Mouse (Mus musculus) forebrain, embryonic 16.5 days (tissue): ENCODE data around the gene Setd7. TPM values are rescaled to one million over a fixed set of nuclear protein-coding genes. Genes with fewer than 3 reads are reported as not detected.

ENCODE experiments used
- ATAC-seq: fragments of 200-750 bp; cut with Nextera tagmentation; 2 replicates; pipeline ENCODE4 v1.8.0; 2017; ENCODE audit warnings: mild to moderate bottlenecking, moderate library complexity
- H3K27ac ChIP-seq: fragments of 300-500 bp; sonication (generic); 2 replicates; pipeline ENCODE4 v1.5.1; 2014; ENCODE audit warnings: low read length, control low read depth
- H3K27me3 ChIP-seq: fragments of 300-500 bp; sonication (generic); replicated peaks from 2 replicates; pipeline ENCODE4 v1.6.1; 2014; ENCODE audit warnings: low read length; ENCODE audit not compliant: control insufficient read depth, insufficient read depth
- H3K36me3 ChIP-seq: fragments of 300-500 bp; sonication (generic); 2 replicates; pipeline ENCODE4 v1.6.1; 2014; ENCODE audit not compliant: control insufficient read depth, insufficient read depth
- H3K4me1 ChIP-seq: fragments of 300-500 bp; sonication (generic); replicated peaks from 2 replicates; pipeline ENCODE4 v1.6.1; 2014; ENCODE audit warnings: low read length; ENCODE audit not compliant: control insufficient read depth, insufficient read depth
- H3K4me2 ChIP-seq: fragments of 300-500 bp; sonication (generic); 2 replicates; pipeline ENCODE4 v1.6.1; 2014; ENCODE audit warnings: mild to moderate bottlenecking, low read length, control low read depth
- H3K4me3 ChIP-seq: fragments of 300-500 bp; sonication (generic); replicated peaks from 2 replicates; pipeline ENCODE4 v1.5.1; 2014; ENCODE audit warnings: mild to moderate bottlenecking, low read length, control low read depth
- H3K9ac ChIP-seq: fragments of 300-500 bp; sonication (generic); replicated peaks from 2 replicates; pipeline ENCODE4 v1.6.1; 2014; ENCODE audit warnings: low read depth, low read length, control low read depth
- H3K9me3 ChIP-seq: fragments of 300-500 bp; sonication (generic); 2 replicates; pipeline ENCODE4 v1.6.1; 2016; ENCODE audit warnings: low read length; ENCODE audit not compliant: control insufficient read depth
- WGBS: fragments of 180-500 bp; shearing (Covaris S2); extraction: QIAGEN DNeasy Blood & Tissue Kit; methylation state at CpG from one replicate; pipeline ENCODE4 v1.1.7; 2014; 5-methylcytosine and 5-hydroxymethylcytosine counted together
- polyA plus RNA-seq: library from polyadenylated mRNA; unstranded; fragments of >200 nt; fragmentation: Nextera tagmentation; extraction: Ambion mirVana; gene quantifications from 2 replicates; pipeline ENCODE4 v1.2.1, GENCODE M21; 2015

The Setd7 gene
- polyA plus RNA-seq, 1 experiment from 2014 or later, result 4.5 TPM

DNA sequence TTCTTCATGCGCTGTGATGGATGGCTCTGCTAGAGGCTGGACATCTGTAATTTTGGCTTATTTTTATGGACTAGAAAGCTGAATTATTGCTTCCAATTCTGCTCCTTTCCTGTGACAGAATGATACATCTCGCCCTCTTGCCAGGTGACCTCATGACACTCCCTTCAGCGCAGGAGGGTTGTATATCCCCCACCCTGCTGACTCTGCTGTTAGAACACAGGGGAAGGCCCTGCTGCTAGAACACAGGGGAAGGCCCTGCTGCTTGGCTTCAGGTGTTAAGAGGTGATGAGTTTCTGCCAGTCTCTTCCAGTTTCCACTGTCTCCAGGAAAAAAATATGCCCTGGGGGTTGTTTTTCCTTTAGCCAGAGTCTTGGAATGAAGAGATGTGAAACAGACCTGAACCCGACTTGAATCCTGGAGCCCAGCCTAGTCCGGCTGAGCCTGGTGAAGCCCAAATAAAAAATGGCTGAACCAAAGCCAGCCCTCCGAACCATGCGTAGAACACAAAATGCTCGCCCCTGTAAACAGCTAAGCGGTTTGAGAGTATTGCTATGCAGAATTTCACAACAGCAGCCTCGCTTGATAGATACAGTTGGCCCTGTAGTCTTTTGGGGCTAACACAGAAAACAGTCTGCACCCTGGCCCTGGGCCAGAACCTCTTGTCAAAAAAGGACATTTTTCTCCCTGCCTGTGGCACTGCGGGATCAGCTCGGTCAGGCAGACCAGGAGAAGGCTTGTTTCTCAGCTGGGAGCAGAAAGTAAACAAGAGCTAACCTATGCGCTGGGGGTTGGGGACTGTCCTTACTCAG lies 29.0 kb downstream of the Setd7 start:
- 53% methylated on average over 13 of the region's 13 CpGs for WGBS
- peaks cover 9% of the 10 kb centered on the region for H3K4me1 ChIP-seq

DNA sequence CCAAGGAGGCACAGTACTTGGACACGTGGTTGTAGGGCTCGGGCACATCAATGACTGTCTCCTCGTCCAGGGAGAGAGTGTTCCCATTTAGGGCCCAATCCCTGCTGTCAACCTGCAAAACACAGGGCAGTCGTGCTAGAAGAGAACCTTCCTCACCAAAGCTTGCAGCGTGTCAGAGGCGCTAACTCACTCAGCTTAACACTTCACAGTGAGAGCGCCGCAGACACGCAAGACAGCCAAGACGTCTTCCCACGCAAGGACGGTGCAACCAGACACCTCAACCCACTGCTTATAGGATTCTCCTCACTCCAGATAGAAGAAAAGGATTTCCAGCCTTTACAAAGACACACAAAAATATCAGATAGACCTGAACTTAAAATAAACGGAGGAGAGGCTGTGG lies 33.8 kb downstream of the Setd7 start:
- no peak overlapping the region for H3K4me2 ChIP-seq
- no peak overlapping the region for H3K4me3 ChIP-seq
- no peaks in the 10 kb centered on the region for H3K9me3 ChIP-seq
- WGBS, result 93% methylated on average over 13 of the region's 13 CpGs
- no peak overlapping the region for H3K9ac ChIP-seq
- H3K27me3 ChIP-seq, result no peaks in the 10 kb centered on the region
- H3K36me3 ChIP-seq, result peaks cover 44% of the 10 kb centered on the region
- H3K27ac ChIP-seq, result no peak overlapping the region
- no peak for ATAC-seq
- H3K4me1 ChIP-seq, result peaks cover 4% of the 10 kb centered on the region

More for the DNA sequence above, 29.0 kb downstream of the Setd7 start:
- peak; percentile 71 for ATAC-seq
- Histone ChIP-seq H3K4me3 (no peak overlapping the region), H3K4me2 (no peak overlapping the region), H3K27ac (peak overlapping the region; percentile 65), H3K9me3 (no peaks in the 10 kb centered on the region), H3K27me3 (no peaks in the 10 kb centered on the region), H3K36me3 (peaks cover 33% of the 10 kb centered on the region), H3K9ac (no peak overlapping the region; the same call in 1 of the 2 replicates)

DNA sequence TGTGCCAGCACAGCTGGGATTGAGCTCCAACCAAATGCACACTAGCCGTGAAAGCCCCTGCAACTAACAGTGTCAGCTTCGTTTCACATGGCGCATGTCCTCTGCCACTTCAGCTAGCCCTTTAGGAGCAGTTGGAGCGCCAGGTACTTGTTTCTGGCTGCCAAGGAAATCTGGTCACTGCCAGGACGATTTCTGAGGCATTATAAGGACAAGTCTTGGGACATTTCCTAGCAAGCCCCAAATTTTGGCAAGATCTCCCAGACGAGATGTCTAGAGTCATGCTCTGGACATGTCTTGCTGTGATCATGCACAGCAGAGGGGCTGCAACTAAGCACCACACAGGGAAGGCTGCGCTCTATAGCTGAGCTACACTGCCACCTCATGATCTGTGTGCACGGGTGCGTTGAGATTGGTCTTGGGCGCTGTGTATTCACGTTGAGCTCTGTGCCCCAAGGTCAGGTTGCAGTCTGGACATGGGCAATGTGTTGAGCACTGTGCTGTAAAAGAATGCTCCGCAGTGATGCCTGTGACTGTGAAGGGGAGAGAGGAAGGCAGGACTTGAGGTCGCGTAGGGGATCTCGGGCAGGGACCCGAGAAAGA lies 35.4 kb downstream of the Setd7 start:
- Histone ChIP-seq H3K4me2 (no peak overlapping the region), H3K27ac (no peak overlapping the region), H3K27me3 (no peaks in the 10 kb centered on the region), H3K36me3 (peaks cover 43% of the 10 kb centered on the region), H3K4me1 (no peaks in the 10 kb centered on the region), H3K9ac (no peak overlapping the region), H3K9me3 (no peaks in the 10 kb centered on the region), H3K4me3 (no peak overlapping the region)
- WGBS, result 87% methylated on average over 16 of the region's 16 CpGs
- no peak for ATAC-seq

DNA sequence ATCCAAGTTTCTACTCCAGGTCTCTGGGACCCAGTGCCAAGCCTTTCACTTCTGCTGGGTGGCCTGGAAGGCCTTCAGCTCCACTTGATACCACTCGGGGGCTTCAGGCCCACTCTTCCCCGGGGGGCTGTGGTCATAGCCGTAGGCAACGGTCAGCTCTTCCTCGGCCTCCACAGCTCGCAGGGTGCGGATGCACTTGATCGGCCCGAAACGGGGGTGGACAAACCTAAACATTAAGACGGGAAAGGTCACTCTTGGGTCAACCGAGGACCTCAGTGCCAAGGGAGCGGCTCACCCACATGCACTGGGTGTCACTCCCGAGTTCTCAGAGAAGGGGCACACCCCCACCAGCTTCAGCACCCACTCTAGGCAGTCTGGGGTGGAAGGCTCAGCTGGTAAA lies 39.4 kb downstream of the Setd7 start:
- no peaks in the 10 kb centered on the region for H3K4me1 ChIP-seq
- H3K27ac ChIP-seq, result no peak overlapping the region
- H3K9ac ChIP-seq, result no peak overlapping the region
- peaks cover 40% of the 10 kb centered on the region for H3K36me3 ChIP-seq
- H3K4me3 ChIP-seq, result no peak overlapping the region
- ATAC-seq, result no peak
- 95% methylated on average over 14 of the region's 14 CpGs for WGBS
- no peaks in the 10 kb centered on the region for H3K9me3 ChIP-seq
- H3K4me2 ChIP-seq, result no peak overlapping the region
- no peaks in the 10 kb centered on the region for H3K27me3 ChIP-seq

DNA sequence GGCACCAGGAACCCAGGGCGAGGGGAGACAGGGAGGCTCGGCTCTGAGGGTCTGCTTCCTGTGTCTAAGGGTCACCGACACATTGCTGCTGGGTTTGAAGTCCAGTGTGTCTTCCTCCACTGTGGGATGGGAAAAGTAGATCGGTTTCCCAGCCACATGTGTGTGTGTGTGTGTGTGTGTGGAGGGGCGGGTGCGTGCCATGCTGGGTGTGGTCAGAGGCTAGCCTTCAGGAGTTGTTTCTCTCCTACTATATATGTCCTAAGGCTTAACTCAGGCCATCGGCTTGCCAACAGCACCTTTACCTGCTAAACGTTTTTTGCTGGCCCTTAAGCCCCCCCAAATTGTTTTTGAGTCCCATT lies 41.9 kb downstream of the Setd7 start:
- Histone ChIP-seq H3K27me3 (no peaks in the 10 kb centered on the region), H3K36me3 (peaks cover 25% of the 10 kb centered on the region), H3K27ac (no peak overlapping the region), H3K4me3 (no peak overlapping the region), H3K9me3 (no peaks in the 10 kb centered on the region), H3K4me1 (no peaks in the 10 kb centered on the region), H3K4me2 (no peak overlapping the region), H3K9ac (no peak overlapping the region)
- no peak for ATAC-seq
- WGBS, result 56% methylated on average over 6 of the region's 8 CpGs

DNA sequence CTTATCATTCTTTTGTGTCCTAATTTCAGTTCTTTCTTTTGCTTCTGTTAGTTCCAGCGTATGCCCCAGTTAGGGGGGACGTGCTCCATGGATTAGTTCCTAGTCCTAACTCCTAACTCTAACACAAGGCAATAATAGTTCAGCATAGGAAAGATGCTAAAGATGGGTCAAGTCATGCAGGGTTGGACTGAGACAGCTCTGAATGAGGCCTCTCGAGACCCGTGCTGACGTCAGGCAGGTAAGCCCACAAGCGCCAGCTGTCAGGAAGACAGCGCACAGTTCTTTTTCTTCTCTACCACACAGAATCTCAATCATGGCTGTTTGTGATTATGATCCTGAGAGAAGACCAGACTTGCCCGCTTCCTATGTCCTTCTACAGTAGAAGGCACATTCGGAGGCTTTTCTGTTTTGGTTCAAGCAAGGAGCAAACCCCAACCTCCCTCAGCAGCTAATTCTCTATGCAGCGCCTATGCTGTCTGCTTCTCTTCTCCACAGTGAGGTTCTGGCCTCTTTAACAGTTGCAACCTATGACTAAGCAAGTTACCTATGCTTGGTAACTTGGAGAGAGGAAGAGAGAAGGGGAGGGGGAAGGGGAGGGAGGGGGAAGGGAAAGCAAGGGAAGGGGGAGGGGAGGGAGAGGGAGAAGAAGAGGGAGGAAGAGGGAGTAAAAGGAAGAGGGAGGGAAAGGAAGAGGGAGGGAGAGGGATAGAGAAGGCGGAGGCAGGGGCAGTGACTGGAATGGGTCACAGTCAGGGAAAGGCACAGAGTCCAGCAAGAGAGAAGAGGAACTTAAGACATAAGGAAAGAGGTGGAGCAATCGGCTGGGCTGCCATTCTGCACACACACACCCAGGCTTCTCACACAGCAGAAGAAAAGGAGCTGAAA lies 42.6 kb downstream of the Setd7 start:
- Histone ChIP-seq H3K9me3 (no peaks in the 10 kb centered on the region), H3K27me3 (no peaks in the 10 kb centered on the region), H3K4me1 (no peaks in the 10 kb centered on the region), H3K9ac (no peak overlapping the region), H3K4me3 (no peak overlapping the region), H3K27ac (no peak overlapping the region), H3K4me2 (no peak overlapping the region), H3K36me3 (peaks cover 20% of the 10 kb centered on the region)
- no peak for ATAC-seq
- WGBS, result 78% methylated on average over 12 of the region's 12 CpGs

DNA sequence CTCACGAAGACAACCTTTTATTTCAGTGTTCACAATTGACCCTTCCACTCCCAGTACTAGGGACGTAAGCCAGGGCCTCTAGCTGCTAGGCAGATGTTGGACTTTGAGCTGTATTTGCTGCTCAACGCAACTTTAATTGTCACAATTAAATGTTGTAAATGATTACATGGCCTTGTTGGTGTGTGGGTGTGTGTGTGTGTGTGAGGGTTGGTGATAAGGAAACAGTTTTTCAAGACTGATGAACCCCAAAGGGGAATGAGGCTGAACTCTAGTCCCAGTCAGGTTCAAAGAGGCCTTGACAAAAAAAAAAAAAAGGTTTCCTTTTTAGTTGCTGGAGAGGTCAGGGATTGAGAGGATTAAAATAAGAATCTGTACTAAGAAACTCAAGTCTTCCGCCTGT lies 43.2 kb downstream of the Setd7 start:
- Histone ChIP-seq H3K27me3 (no peaks in the 10 kb centered on the region), H3K4me1 (no peaks in the 10 kb centered on the region), H3K4me2 (no peak overlapping the region), H3K27ac (no peak overlapping the region), H3K9me3 (no peaks in the 10 kb centered on the region), H3K9ac (no peak overlapping the region), H3K4me3 (no peak overlapping the region), H3K36me3 (peaks cover 20% of the 10 kb centered on the region)
- no peak for ATAC-seq
- WGBS, result 73% methylated on average over 4 of the region's 4 CpGs

DNA sequence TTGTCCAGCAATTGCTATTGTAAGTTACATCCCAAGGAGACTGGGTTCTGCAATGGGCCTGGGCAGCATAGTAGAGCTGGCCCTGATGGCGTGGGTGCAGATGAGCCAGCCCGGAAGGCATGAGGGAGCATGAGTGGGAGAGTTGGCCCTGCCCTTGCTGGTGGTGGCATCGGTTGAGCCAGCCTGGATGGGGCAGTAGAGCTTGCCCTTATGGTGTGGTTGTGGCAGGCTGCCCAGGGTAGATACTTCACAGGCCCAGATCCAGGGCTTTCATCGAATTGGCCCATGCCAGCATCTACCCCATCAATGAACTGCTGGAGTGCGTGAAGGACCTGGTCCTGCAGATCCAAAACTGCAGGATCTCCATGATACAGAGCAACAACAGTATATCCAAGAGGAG lies 48.7 kb downstream of the Setd7 start:
- Histone ChIP-seq H3K4me1 (no peaks in the 10 kb centered on the region), H3K4me3 (no peak overlapping the region), H3K27ac (no peak overlapping the region), H3K4me2 (no peak overlapping the region), H3K9ac (no peak overlapping the region), H3K36me3 (peaks cover 2% of the 10 kb centered on the region; the same call in 1 of the 2 replicates), H3K9me3 (no peaks in the 10 kb centered on the region), H3K27me3 (no peaks in the 10 kb centered on the region)
- 96% methylated on average over 5 of the region's 5 CpGs for WGBS
- ATAC-seq, result no peak

DNA sequence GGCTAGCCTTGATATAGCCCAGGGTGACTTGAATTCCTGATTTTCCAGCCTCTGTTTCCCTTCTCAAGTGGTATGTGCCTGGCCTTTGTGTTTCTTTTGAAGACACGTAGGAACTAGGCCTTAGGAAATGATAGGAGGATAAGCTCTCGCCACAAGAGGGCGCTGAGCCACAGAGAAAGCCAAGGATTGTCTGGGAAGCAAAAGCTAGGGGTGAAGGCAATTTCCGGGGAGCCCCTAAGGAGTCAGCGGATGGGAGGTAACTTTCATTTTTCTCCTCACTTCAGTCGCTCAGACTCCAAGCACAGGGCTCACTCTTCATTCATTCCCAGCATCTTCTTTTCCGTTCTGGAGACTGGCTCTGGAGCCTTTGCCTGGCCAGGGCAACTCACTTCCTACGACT lies 49.8 kb downstream of the Setd7 start:
- no peak overlapping the region for H3K27ac ChIP-seq
- no peaks in the 10 kb centered on the region for H3K36me3 ChIP-seq
- no peaks in the 10 kb centered on the region for H3K9me3 ChIP-seq
- ATAC-seq, result peak; percentile 50; the same call in 1 of the 2 replicates
- H3K27me3 ChIP-seq, result no peaks in the 10 kb centered on the region
- no peak overlapping the region for H3K4me2 ChIP-seq
- H3K4me3 ChIP-seq, result no peak overlapping the region
- no peaks in the 10 kb centered on the region for H3K4me1 ChIP-seq
- 28% methylated on average over 8 of the region's 8 CpGs for WGBS
- no peak overlapping the region for H3K9ac ChIP-seq
